Mouse (Mus musculus) lung, postnatal 0 days (tissue): ENCODE measurements around the gene Ramp3. TPM values are rescaled to one million over a fixed set of nuclear protein-coding genes. Genes with fewer than 3 reads are reported as not detected.
A peak's percentile ranks its signal among the peaks of the same experiment; 100 is the strongest.

ENCODE experiments used
- ATAC-seq: fragments of 200-750 bp; cut with Nextera tagmentation; 2 replicates; pipeline ENCODE4 v1.8.0; 2017; ENCODE audit warnings: moderate library complexity
- DNase-seq: peaks from one replicate; pipeline ENCODE4 v3.0.0-alpha.2; 2016; ENCODE audit warnings: low spot score
- H3K27ac ChIP-seq: fragments of 300-500 bp; sonication (generic); 2 replicates; pipeline ENCODE4 v1.5.1; 2014; ENCODE audit warnings: antibody characterized with exemption, mild to moderate bottlenecking, low read length, mixed read lengths
- H3K27me3 ChIP-seq: fragments of 300-500 bp; sonication (generic); replicated peaks from 2 replicates; pipeline ENCODE4 v1.6.1; 2014; ENCODE audit warnings: low read length, mixed read lengths; ENCODE audit not compliant: insufficient read depth
- H3K36me3 ChIP-seq: fragments of 300-500 bp; sonication (generic); 2 replicates; pipeline ENCODE4 v1.6.1; 2014; ENCODE audit warnings: low read length, mixed read lengths; ENCODE audit not compliant: insufficient read depth
- H3K4me1 ChIP-seq: fragments of 300-500 bp; sonication (generic); 2 replicates; pipeline ENCODE4 v1.6.1; 2014; ENCODE audit warnings: antibody characterized with exemption, low read depth, low read length, mixed read lengths; ENCODE audit not compliant: insufficient read depth
- H3K4me2 ChIP-seq: fragments of 300-500 bp; sonication (generic); replicated peaks from 2 replicates; pipeline ENCODE4 v1.6.1; 2014; ENCODE audit warnings: low read depth, mild to moderate bottlenecking, low read length, moderate library complexity, mixed read lengths
- H3K4me3 ChIP-seq: fragments of 300-500 bp; sonication (generic); 2 replicates; pipeline ENCODE4 v1.5.1; 2014; ENCODE audit warnings: low read depth, low read length
- H3K9ac ChIP-seq: fragments of 300-500 bp; sonication (generic); replicated peaks from 2 replicates; pipeline ENCODE4 v1.6.1; 2014; ENCODE audit warnings: low read depth, mild to moderate bottlenecking
- H3K9me3 ChIP-seq: fragments of 300-500 bp; sonication (generic); 2 replicates; pipeline ENCODE4 v1.6.1; 2016; ENCODE audit warnings: low read length, mixed read lengths
- CTCF ChIP-seq: IDR thresholded peaks from 2 replicates; pipeline ENCODE4 v1.5.1; 2016; ENCODE audit warnings: antibody characterized with exemption, mild to moderate bottlenecking
- EP300 ChIP-seq: IDR thresholded peaks from 2 replicates; pipeline ENCODE4 v1.6.1; 2016; ENCODE audit warnings: antibody characterized with exemption, mild to moderate bottlenecking, control low read depth
- WGBS: fragments of 180-500 bp; shearing (Covaris S2); extraction: QIAGEN DNeasy Blood & Tissue Kit; methylation state at CpG from one replicate; pipeline ENCODE4 v1.1.7; 2014; 5-methylcytosine and 5-hydroxymethylcytosine counted together
- polyA plus RNA-seq: library from polyadenylated mRNA; unstranded; fragments of >200 nt; fragmentation: Nextera tagmentation; extraction: Ambion mirVana; gene quantifications from 2 replicates; pipeline ENCODE4 v1.2.1, GENCODE M21; 2015

The Ramp3 gene
- polyA plus RNA-seq, 1 experiment from 2014 or later: 22.1 TPM

DNA sequence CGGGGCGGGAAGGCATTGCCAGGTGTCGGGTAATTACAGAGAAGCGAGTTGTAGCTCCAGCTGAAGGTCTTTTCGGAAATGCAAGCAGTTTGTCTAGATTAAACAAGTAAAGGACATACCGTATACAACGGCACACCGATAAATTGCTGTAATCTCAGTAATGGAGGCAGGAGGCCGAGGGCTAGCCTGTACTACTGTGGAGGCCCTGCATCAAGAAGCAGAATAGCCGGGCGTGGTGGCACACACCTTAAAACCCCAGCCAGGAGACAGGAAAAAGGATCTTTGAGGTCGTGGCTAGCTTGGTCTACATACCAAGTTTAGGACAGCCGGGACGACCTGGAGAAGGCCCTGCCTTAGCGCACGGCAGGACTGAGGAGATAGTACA is 31.9 kb upstream of the Ramp3 start:
- peak; percentile 12; the same call in 1 of the 2 replicates for ATAC-seq
- Histone ChIP-seq H3K27me3 (no peaks in the 10 kb centered on the region), H3K9ac (peak overlapping the region; percentile 73), H3K4me1 (peaks cover 9% of the 10 kb centered on the region; the same call in 1 of the 2 replicates), H3K9me3 (no peaks in the 10 kb centered on the region), H3K4me3 (peak overlapping the region; percentile 70), H3K36me3 (no peaks in the 10 kb centered on the region; the same call in 1 of the 2 replicates), H3K4me2 (peak overlapping the region; percentile 69), H3K27ac (peak overlapping the region; percentile 94)
- no peak for DNase-seq
- TF ChIP-seq EP300 (no peak), CTCF (no peak)
- WGBS: 10% methylated on average over 16 of the region's 16 CpGs

DNA sequence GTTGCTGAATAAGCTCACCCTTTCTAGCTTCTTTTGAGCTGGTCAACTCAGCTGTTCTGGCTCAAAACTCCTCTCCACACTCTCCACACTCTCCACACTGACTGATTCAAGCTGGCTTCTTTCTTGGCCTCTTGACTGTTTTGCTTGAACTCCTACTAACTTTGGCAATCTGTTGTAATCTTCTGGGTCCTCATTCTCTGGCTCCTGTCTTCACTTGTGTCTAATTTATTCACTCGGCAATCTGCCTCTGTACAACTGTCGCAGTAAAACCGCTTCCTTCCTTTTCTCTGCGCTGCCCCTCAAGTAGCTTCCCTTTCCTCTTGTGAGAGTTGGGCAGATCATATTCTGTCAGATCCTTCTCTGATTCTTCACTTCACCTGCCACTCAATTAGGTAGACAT is 30.6 kb upstream of the Ramp3 start:
- no peak overlapping the region for H3K4me3 ChIP-seq
- no peaks in the 10 kb centered on the region; the same call in 1 of the 2 replicates for H3K36me3 ChIP-seq
- 59% methylated on average over 4 of the region's 4 CpGs for WGBS
- TF ChIP-seq CTCF (no peak), EP300 (no peak)
- H3K9ac ChIP-seq: no peak overlapping the region
- ATAC-seq (no peak), DNase-seq (no peak)
- no peak overlapping the region for H3K27ac ChIP-seq
- no peaks in the 10 kb centered on the region for H3K9me3 ChIP-seq
- H3K27me3 ChIP-seq: no peaks in the 10 kb centered on the region
- peaks cover 9% of the 10 kb centered on the region; the same call in 1 of the 2 replicates for H3K4me1 ChIP-seq
- H3K4me2 ChIP-seq: no peak overlapping the region

DNA sequence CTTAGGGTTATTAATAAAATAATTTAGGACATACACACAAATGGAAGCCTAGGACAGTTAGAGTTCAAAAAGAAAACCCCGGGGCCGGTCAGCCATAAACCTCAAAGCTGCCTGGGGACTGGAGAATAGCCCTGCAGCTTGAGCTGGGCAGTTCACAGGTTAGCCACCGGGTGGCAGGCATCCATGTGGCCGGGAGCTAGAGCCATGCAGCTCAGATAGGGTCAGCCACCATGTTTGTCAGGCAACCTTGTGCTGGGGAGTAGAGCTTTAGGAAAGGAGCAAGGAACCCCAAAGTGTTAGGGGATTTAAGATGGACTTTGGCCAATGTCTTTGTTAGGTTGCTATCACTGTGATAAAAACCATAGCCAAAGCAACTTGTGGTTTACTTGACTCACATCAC is 29.8 kb upstream of the Ramp3 start:
- 20% methylated on average over 4 of the region's 4 CpGs for WGBS
- Histone ChIP-seq H3K36me3 (no peaks in the 10 kb centered on the region), H3K9ac (no peak overlapping the region), H3K4me2 (no peak overlapping the region), H3K9me3 (no peaks in the 10 kb centered on the region), H3K4me3 (no peak overlapping the region), H3K27me3 (no peaks in the 10 kb centered on the region), H3K27ac (no peak overlapping the region), H3K4me1 (peaks cover 9% of the 10 kb centered on the region; the same call in 1 of the 2 replicates)
- DNase-seq (peak; percentile 48), ATAC-seq (no peak)
- peak; percentile 73 for TF ChIP-seq CTCF
- TF ChIP-seq EP300: no peak

DNA sequence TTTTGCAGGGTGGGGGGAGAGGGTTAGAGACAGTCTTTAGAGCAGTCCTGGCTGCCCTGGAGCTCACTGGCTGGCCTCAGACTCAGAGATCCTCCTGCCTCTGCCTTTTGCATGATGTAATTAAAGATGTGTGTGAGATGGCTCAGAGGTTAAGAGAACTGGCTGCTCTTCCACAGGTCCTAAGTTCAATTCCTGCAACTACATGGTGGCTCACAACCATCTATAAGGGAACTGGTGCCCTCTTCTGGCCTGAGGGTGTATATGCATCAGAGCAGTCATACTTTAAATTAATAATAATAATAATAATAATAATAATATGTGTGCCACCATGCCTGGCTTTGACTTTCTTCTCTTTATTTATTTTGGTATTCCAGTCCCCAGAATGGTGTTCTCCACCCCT is 28.7 kb upstream of the Ramp3 start:
- ATAC-seq: no peak
- peak; percentile 60 for TF ChIP-seq CTCF
- TF ChIP-seq EP300: no peak

DNA sequence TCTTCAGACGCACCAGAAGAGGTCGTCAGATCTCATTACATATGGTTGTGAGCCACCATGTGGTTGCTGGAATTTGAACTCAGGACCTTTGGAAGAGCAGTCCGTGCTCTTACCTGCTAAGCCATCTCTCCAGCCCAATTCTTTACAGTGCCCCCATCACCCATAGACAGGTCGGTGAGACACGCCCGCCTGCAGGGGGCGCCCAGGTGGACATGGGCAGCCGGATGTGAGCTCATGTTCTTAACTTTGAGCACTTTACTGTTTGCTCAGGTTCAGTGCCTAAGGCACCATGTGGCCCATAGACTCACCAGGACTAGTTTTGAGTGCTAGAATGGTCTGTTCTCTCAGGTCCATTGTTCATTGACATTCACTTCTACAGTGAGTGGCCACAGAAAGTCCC is 22.2 kb upstream of the Ramp3 start:
- Histone ChIP-seq H3K9ac (no peak overlapping the region), H3K36me3 (no peaks in the 10 kb centered on the region), H3K27me3 (no peaks in the 10 kb centered on the region), H3K4me1 (no peaks in the 10 kb centered on the region), H3K4me2 (no peak overlapping the region), H3K9me3 (no peaks in the 10 kb centered on the region), H3K4me3 (no peak overlapping the region), H3K27ac (no peak overlapping the region)
- 69% methylated on average over 8 of the region's 8 CpGs for WGBS
- ATAC-seq: no peak
- no peak for DNase-seq
- TF ChIP-seq CTCF: no peak
- TF ChIP-seq EP300: no peak

More for the DNA sequence above, 28.7 kb upstream of the Ramp3 start:
- H3K36me3 ChIP-seq: no peaks in the 10 kb centered on the region
- H3K27me3 ChIP-seq: no peaks in the 10 kb centered on the region
- no peaks in the 10 kb centered on the region for H3K9me3 ChIP-seq
- H3K4me3 ChIP-seq: no peak overlapping the region
- DNase-seq: peak; percentile 36
- H3K4me2 ChIP-seq: no peak overlapping the region
- H3K4me1 ChIP-seq: peaks cover 9% of the 10 kb centered on the region; the same call in 1 of the 2 replicates
- H3K27ac ChIP-seq: no peak overlapping the region
- H3K9ac ChIP-seq: no peak overlapping the region

DNA sequence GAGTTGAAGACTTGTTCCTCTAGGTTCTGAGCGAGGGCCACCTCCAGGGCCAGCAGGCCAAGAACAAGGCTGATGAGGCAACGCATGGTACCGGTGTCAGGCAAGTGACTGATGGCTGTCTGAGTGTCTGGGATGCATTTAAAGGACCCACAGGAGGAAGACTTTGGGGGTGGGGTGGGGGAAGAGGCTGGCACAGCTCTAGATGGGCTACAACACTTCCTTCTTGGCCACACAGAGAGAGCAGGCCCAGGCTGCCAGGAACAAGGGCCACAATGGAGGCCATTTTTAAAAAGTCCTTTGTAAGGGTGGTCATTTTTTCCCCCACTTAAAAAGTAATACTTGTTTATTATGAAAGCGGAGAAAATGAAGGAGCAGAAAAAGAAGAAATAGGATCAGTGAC is 19.8 kb upstream of the Ramp3 start, which contains the start of gene Wap:
Gene Wap (minus strand): TSS at position 101 of the 400 bp plus-strand sequence.
- H3K4me3 ChIP-seq: no peak within 1 kb of the TSS
- H3K27ac ChIP-seq: no peak within 1 kb of the TSS
- H3K9ac ChIP-seq: no peak within 1 kb of the TSS
- TF ChIP-seq CTCF (no peak), EP300 (no peak)
- ATAC-seq: no peak
- H3K36me3 ChIP-seq: no peaks in the 10 kb centered on the region
- no peaks in the 10 kb centered on the region for H3K27me3 ChIP-seq
- no peaks in the 10 kb centered on the region for H3K4me1 ChIP-seq
- no peaks in the 10 kb centered on the region for H3K9me3 ChIP-seq
- no peak for DNase-seq
- 82% methylated on average over 4 of the region's 4 CpGs for WGBS
- H3K4me2 ChIP-seq: no peak within 1 kb of the TSS

DNA sequence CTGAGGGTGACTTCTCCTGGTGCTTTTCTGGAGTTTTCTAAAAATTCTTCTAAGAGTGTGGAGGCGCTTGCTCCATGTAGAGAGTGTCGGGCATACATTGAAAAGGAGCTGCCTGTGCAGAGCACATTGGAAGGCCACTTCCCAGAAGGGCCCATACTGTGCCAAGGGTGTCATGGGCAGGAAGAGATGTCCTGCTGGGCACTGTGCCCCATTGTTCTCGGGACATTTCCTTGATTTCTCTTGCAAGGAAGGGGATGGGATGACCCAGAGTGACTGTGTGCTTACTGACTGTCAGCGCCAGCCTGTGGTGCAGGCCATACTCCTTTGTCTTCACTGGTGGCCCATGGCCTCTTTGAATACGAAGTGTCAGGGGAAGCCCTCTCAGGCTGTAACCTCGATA is 19.2 kb upstream of the Ramp3 start:
- no peak overlapping the region for H3K9ac ChIP-seq
- TF ChIP-seq EP300: no peak
- TF ChIP-seq CTCF: no peak
- no peak overlapping the region for H3K4me3 ChIP-seq
- H3K4me2 ChIP-seq: no peak overlapping the region
- H3K9me3 ChIP-seq: no peaks in the 10 kb centered on the region
- H3K27ac ChIP-seq: no peak overlapping the region
- 63% methylated on average over 6 of the region's 6 CpGs for WGBS
- DNase-seq: no peak
- no peaks in the 10 kb centered on the region for H3K36me3 ChIP-seq
- no peaks in the 10 kb centered on the region for H3K4me1 ChIP-seq
- peak; percentile 67 for ATAC-seq
- H3K27me3 ChIP-seq: no peaks in the 10 kb centered on the region
